Mouse (Mus musculus): ENCODE measurements around the gene Larp7.

Gene Larp7

DNA sequence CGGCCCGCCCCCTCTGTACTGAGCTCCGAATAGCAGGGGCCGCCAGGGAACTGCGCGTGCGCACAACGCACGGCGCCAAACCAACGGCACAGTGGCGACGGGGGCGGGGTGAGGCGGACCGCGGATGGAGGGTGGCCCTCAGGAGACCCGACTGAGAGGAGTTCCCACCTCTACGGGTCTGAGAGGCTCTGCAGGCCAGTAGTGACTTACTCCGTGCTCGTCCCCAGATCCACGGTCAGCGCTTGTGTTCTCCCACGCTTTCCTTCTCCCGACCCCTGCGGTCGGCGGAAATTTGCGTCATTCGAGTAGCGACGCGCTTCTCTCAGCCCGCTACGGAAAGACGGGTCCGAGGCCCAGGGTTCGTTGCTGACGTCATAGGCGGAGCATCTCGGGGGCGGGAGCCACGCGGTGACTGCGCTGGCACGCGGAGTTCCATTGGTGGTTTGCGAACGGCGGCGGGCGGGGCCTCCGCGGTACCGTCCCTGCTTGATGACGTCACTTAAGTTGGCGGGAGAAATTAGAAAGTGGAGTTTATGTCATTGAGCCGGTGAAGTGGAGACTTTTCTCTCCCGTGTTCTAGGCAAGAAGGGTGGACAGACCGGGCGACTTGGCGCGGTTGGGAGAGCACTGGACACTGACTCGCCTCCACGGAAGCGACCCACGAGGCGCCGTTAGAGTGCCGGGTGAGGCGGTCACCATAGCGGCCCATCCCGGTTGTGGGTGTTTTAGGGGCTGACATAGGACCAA is at the start of gene Larp7, which contains the start of gene Zgrf1:
Gene Larp7, minus strand, starts transcription at position 377 of the 747 bp plus-strand sequence.
Gene Zgrf1, plus strand, starts transcription at position 517 of the 747 bp plus-strand sequence.
- DNase-seq = peak; percentile 98

DNA sequence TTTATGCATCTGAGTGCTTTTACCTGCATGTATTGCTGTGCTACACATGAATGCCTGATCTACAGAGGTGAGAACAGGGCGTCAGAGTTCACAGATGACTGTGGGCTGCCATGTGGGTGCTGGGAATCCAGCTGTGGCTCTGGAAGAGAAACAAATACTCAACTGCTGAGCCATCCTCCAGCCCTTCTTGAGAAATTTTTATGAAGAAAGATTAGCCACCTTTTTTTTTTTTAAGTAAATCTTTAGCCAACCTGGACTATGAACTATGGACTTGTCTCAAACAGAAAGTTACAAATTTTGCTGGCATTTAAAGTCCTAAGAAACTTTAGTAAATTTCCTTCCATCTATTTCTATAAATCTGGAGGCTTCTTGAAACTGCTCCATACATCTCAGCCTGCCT is 44.0 kb upstream of the Larp7 start:
- no peak for DNase-seq

DNA sequence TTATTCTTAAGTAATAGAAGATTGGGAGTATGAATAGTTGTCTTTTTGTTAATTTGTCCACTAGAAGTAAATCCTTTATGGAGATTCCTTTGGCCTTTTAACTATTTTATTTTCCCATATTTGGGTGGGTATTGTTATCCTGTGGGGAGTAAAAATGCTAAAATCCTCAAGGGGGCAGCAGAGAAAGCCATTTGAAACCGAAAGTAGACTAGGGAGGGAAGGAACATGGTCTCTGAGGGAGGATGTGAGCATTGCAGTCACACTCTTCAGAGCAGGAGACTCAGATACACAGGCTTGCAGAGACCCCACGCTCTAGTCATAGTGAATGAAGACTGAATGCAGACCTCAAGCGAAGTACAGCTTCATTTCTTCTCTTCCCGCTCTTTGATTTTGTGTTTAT is 19.4 kb upstream of the Larp7 start:
- DNase-seq = no peak

DNA sequence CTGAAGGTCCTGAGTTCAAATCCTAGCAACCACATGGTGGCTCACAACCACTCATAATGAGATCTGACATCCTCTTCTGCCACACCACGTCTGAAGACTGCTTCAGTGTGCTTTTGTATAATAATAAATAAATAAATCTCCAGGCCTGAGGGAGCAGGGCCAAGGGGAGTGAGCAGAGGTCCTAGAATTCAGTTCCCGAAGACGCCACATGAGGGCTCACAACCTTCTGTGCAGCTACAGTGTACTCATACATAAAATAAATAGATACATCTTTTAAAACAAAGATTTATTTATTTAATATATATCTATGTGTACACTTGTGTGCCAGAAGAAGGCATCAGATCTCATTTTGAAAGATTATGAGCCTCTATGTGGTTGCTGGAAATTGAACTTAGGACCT is 12.0 kb upstream of the Larp7 start:
- no peak for DNase-seq

DNA sequence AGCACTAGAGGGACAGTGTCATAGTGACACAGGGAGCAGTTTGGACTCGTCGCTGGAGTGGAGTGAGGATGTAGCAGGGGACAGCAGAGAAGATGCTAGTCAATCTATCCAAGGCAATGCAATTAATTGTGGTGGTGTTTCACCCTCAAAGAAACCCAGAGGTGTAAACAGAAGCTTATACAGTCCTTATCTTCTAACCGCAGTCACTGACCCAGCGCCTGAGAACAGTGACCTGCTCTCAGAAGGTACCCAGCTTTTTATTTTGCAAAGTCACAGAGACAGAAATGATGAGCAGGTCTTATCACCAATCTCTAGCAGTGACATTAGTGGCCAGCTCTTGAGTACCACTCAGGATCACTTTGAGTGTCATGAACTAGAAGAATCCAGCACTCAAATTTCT is 9.8 kb upstream of the Larp7 start:
- DNase-seq = no peak

DNA sequence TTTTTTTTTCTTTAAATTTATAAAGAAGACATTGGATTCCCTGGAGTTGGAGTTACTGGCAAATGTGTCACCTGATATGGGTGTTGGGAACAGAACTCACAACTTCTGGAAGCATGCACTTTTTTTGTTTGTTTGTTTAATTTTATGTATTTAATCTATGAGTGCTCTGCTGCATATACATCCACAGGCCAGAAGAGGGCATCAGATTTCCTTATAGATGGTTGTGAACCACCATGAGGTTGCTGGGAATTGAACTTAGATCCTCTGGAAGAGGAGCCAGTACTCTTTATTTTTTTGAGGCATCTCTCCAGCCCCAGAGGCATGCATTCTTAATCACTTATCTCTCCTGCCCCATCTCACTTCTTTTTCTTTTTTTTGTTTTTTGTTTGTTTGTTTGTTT is 5.1 kb upstream of the Larp7 start:
- DNase-seq = no peak

DNA sequence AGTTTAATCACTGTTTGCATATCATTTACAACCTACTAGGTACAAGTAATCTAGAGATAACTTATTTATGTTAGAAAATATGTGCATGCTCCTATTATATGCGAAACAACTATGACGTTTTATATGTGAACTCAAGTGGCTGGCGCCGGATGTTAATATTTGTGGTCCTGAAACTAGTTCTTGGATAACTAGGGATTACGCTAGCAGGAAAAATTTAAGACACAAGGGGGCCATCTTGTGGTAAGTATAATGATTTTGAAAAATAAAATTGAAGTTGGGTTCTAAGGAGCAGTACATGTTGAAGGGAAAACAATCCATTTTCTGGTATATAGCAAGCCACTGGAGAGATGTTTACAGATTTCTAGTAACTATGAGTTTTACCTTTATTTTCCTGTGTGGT is 1.6 kb upstream of the Larp7 start:
- no peak for DNase-seq

DNA sequence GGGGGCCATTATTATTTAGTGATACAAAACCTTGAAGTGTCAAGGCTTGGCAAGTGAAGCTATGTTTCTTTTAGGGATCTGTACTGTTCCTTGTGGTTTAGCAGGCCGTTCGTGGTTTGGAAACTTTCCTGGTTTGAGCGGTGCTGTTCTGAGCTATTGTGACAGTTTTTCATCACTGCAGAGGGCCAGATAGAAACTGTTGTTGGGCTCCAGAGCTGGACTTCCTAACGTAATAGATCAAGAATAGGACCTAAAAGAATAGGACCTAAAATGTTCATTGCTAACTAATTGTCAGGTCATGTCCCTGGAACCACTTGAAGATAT is 533 bp upstream of the Larp7 start:
- DNase-seq = no peak

DNA sequence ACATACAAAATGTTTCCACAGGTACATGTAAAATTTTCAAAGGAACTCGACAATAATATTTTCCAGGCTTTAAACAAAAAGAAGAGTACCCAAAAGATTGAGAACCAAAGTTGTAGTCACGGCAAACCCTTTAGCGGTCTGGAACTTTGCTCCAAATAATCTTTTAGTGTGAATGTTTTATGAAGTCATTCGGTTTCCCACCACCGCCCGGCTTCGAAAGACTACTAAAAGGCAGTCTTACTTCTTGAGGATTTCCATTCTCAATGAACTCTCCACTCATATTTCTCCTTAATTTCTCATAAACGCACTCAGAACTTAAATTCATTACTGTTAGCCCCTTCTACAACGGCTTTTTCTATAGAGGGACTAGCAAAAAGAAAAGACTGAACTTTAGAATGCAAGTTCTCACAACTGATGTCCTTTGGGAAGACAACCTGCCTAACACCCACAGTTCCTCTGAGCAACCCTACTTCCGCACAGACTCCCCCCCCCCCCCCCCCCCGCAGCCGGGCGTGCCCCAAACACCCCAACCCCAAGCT is 646 bp downstream of the Larp7 start:
- DNase-seq = peak; percentile 23

DNA sequence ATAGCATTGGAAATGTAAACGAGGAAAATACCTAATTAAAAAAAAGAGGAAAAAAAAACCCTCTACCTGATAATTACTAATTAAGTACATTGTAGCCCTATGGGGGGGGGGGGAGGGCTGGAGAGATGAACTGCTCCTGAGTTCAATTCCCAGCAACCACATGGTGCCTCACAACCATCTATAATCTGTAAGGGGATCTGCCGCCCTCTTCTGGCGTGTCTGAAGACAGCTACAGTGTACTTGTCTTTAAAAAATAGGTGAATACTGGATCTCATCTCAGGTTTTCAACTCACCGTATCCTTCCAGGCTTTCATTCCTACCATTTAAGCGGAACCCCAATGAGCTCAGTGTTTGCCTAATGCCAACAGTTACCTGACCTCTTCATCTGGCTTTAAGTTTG is 5.3 kb downstream of the Larp7 start:
- DNase-seq = peak; percentile 54

DNA sequence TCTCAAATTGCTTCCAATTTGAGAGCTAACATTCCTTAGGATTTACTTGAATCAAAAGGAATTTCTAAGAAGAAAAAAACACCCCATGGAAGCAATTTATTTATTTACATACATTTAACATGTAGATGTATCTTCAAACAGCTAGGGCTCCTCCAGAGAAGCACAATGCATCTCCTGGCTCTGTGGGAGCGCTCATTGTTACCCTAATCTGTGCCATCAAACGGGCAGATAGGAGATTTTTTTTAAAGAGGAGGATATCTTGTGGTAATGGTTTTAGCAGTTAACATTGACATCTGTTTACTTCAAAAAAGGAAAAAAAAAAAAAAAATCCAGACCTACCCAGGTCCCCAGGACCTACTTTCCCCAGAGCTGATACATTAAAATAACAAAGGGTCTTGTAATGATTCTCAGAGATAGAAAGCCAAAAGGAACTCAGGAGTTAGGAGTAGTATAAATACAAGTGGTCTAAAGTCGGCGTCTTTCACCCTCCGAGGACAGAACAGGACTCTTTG is 8.5 kb downstream of the Larp7 start:
- no peak for DNase-seq

DNA sequence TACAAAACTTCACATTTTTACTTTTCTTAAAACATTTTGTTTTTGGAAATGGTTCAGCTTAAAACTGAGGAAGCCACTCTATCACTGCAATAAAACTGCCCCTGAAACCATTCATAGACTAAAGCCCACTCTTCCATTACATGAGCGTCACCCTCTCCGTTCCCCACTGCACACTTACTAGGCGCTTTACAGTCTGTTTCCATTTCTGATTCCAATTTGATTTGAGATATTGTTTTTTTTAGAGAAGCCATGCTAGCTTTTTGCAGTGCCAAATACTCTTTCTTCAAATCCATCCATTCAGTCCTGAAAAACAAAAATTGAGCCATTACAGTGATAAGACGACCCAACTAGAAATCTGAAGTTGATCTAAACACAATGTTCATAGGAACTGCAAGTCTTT is 9.2 kb downstream of the Larp7 start:
- DNase-seq = no peak

DNA sequence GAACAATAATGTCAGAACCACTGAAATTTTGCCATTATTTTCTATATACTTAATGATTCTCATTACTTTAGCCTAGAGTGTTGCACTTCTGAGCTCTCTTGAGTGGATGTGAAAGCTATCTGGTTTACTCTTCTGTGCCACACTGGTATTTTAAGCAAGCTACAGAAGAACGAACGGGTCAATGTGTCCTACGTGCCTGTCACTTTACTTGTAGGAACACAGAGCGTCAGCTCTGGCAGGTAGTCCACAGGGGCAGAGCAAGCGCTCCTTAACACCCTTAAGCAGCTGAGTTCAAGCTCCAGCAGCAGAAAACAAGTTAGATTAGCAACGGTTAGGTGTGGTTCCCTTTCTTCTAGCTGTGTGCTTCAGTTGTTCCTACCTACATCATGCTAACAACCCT is 14.0 kb downstream of the Larp7 start:
- DNase-seq = no peak

DNA sequence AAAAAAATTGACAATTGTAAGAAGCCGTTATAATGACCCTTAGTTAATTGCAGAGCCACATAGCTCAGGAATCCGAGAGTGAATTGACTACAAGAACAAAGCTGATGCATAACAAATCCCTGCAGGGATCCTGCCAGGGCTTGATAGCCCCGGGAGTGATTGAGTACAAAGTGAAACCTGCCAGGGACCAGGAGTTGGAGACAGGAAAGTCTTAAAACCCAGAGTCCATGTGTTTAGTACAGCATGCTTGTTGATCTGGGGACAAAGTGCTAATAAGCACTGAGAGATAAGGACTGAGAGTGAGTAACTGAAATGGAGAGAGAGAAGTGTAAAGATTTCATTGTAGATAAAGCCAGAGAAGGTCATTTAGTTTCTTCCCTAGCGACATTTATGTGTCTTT is 22.9 kb downstream of the Larp7 start:
- DNase-seq = no peak

DNA sequence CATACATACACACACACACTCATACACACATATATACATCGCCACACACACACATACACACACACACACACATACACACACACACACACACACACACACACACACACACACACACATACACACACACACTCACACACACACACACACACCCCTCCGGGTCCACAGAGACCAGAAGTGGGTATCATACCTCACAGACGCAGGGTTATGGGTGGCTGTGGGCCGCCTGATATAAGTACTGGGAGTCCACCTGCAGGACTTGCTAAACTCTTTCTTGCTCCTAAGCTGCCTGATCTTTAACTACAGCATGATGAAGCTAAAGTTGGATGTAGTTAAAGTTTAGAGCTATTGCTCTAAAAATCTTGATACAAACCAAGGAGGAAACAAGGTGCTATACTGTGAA is 23.3 kb downstream of the Larp7 start:
- no peak for DNase-seq

DNA sequence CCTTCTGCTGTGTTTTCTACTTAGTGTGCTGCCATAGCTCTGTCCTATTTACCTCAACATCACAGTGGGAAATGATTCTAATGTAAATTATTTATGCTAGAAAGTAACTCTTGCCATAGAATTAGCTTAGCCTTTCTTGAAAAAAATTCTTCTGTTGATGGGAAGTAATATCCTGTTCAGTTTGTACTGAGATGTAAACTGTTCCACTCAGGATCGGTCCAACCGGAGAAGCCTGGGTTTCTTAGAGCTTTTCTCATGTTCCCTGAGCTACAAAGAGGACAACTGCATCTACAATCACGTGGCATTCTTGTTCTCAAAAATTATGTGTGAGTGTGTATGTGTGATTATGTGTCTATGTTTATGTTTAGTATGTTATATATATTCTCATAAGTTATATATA is 23.9 kb downstream of the Larp7 start:
- DNase-seq = no peak

DNA sequence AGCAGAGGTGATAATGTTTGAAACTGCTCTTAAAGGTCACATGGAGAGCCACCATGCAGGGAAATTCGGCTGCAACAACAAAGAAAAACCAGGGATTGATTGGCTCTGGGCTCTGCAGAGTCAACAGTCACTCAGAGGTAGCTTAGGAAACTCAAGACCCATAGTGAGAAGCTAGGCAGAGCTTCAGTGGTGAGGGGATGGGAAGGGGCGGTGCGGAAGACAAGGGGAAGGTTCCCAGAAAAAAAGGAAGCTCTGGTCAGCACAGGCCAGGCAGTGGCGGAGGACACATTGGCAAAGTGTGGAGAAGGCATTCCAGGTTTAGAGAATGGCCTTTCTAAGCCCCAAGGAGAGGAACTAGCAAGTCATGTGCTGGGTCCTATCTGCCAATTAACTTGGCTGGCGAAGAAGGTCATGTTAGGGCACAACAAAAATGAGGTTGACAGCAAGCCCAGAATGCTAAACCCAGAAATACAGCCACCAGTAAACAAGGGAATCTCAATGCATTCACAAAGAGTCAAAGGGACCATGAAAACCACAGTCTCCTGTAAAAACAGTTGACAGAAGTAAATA is 25.6 kb downstream of the Larp7 start:
- DNase-seq = no peak

DNA sequence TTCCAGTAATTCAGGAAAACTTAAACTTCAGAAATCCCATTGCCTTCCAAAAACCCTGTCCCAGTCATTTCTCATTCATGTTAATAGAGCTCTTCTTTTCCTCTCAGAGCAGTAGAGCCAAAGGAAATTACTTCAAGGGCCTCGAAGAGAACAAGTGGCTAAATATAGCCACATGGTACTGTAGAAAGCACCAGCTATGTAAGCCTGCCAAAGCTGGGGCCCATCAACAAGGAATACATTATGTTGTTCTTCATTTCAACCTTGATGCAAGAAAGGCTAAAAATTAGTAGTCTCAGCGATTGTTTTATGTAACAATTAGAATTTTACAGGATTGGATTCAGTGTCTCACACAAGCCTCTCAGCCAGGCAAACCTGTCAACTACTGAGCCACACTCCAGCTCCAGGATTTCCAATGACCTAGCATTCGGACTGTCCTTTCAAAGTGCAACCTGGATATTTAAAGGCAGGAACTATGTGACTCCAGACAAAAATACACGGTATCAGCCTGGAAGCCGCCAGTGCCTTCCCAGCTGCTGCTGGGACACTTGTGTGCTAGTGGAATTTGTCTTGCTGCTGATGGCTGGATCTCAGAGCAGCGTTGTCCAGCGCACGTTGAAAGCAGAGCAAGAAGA is 27.8 kb downstream of the Larp7 start:
- DNase-seq = no peak

DNA sequence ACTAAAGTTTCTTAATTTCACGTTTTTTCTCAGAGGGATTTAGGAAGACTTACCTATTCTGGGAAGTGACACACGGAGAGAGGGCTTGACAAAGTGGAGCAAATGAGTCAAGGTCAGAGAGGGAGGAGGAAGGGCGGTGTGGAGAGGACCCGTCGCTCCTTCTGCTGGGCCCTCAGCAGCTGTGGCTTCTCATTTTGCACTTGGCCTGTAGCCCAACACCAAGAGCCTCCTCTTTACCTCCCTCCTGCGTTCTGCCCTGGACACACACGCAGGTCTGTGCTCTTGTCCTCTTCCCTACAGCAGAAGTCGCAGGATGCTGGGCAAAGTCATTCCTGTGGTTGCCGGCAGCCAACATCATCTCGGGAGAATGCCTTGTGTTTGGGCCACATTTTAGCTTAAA is 32.0 kb downstream of the Larp7 start:
- DNase-seq = no peak

DNA sequence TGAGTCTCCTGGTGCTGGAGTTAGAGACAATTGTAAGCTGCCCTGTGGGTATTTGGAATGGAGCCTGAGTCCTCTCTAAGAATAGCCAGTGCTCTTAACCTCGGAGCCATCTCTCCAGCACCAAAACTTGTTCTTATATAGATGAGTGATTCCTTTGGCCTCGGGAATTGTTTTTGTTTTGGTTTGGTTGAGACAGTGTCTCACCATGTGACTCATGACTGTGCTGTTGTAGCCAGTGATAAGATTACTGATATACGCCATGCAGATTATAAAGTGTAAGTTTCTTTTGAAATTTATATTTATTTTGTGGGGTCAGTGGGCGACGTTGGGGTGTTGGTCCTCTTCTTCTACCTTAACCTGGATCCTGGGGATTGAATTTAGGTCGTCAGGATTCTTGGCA is 32.8 kb downstream of the Larp7 start:
- DNase-seq = no peak

DNA sequence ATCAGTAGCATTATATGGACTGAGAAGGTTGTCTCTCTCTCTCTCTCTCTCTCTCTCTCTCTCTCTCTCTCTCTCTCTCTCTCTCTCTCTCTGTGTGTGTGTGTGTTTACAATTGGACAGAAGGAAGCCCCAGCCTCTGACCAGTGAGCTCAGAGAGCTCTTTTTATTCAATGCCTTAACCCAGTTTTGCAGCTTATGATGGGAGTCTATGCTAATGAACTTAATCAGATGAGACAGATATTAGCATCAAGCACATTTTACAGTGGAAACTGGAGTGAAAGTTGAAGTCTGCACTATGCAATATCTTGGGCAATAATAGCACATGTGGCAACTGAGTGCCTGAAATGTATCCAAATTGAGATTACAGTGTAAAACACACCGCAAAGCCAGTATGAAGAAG is 37.9 kb downstream of the Larp7 start:
- no peak for DNase-seq

DNA sequence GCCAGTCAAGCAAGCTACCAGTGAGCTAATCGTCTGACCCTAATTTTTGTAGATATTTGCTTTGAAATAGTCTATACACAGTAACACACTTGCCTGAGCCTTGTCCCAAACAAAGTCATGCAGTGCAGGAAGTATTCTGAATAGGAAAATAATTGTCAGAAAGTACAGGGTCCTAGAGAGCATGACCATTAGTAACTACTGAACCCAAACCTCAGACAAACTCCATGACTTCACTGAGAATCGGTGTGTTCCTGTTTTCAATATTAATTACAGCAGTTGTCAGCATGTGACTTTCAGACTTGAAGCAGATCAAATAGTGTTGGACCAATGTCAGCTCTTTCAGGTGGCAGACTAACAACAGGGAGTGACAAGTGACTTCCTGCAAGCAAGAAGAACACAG is 39.5 kb downstream of the Larp7 start:
- no peak for DNase-seq

DNA sequence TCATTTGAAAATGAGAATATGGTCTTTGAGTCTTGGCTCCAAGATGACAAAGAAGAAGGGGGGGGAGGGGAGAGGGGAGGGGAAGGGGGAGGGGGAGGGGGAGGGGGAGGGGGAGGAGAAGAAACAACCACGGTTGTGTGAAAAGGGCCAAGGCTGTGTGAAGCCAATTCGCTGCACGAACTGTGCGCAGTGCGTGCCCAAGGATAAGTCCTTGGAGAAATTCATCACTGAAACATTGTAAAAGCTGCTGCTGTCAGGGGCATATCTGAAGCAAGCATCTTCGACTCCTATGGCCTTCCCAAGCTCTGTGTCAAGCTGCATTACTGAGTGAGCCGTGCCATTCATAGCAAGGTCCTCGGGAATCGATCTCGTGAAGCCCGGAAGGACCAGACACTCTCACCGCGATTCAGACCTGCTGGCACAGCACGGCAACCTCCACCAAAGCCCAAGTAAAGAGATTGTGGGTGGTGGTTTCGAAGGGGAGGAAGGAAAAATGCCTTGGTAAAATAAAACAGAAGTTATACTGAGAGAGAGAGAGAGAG is 40.3 kb downstream of the Larp7 start:
- no peak for DNase-seq

Measured in liver (tissue).